Mouse (Mus musculus): ENCODE data around the gene Zp1. TPM values are rescaled to one million over a fixed set of nuclear protein-coding genes. Genes with fewer than 3 reads are reported as not detected.

Zp1 gene
- polyA plus RNA-seq, 1 experiment from 2014 or later, result not detected

DNA sequence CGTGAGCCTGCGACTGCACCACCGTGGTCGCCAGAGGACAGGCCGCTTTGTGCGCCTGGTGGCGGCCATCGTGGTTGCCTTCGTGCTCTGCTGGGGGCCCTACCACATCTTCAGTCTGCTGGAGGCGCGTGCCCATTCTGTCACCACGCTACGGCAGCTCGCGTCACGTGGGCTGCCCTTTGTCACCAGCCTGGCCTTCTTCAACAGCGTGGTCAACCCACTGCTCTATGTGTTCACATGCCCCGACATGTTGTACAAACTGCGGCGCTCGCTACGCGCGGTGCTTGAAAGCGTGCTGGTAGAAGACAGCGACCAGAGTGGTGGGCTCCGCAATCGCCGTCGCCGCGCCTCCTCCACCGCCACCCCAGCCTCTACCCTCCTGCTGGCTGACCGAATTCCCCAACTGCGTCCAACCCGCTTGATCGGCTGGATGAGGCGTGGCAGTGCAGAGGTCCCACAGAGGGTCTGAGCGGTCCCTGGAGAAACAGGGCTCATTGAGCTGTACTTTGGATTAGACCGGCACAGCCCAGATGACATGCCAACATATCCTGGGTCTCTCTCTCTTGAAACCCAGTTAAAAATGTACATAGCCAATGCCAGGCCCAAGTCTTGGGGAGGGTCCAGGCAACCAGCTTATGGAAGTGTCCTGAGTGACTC, 20.5 kb upstream of the Zp1 start:
- peaks cover 15% of the 10 kb centered on the region for H3K4me1 ChIP-seq
- 2% methylated on average over 40 of the region's 40 CpGs for WGBS
- DNase-seq (ENCODE audit: low spot score), result peak; percentile 73
- no peaks in the 10 kb centered on the region for H3K27me3 ChIP-seq (replicated peaks; ENCODE audit: low read depth, poor library complexity, severe bottlenecking)
- no peaks in the 10 kb centered on the region; the same call in 1 of the 2 replicates for H3K9me3 ChIP-seq
- peak overlapping the region; percentile 90 for H3K27ac ChIP-seq (replicated peaks)
- H3K36me3 ChIP-seq (replicated peaks), result peaks cover 44% of the 10 kb centered on the region
- peak overlapping the region; percentile 60 for H3K4me3 ChIP-seq

DNA sequence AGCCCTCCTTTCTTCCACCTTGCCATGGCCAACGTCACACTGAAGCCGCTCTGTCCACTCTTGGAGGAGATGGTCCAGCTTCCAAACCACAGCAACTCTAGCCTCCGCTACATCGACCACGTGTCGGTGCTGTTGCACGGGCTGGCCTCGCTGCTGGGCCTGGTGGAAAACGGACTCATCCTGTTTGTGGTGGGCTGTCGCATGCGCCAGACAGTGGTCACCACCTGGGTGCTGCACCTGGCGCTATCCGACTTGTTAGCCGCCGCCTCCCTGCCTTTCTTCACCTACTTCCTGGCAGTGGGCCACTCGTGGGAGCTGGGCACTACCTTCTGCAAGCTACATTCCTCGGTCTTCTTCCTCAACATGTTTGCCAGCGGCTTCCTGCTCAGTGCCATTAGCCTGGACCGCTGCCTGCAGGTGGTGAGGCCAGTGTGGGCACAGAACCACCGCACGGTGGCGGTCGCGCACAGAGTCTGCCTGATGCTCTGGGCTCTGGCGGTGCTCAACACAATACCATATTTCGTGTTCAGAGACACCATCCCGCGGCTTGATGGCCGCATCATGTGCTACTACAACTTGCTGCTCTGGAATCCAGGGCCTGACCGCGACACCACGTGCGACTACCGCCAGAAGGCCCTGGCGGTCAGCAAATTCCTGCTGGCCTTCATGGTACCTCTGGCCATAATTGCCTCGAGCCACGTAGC, 19.8 kb upstream of the Zp1 start:
- Histone ChIP-seq H3K27ac (replicated peaks) (peak overlapping the region; percentile 90), H3K27me3 (replicated peaks; ENCODE audit: low read depth, poor library complexity, severe bottlenecking) (no peaks in the 10 kb centered on the region), H3K9me3 (no peaks in the 10 kb centered on the region; the same call in 1 of the 2 replicates), H3K4me3 (peak overlapping the region; percentile 60), H3K36me3 (replicated peaks) (peaks cover 37% of the 10 kb centered on the region), H3K4me1 (peaks cover 15% of the 10 kb centered on the region)
- peak; percentile 91 for DNase-seq (ENCODE audit: low spot score)
- 19% methylated on average over 37 of the region's 37 CpGs for WGBS

DNA sequence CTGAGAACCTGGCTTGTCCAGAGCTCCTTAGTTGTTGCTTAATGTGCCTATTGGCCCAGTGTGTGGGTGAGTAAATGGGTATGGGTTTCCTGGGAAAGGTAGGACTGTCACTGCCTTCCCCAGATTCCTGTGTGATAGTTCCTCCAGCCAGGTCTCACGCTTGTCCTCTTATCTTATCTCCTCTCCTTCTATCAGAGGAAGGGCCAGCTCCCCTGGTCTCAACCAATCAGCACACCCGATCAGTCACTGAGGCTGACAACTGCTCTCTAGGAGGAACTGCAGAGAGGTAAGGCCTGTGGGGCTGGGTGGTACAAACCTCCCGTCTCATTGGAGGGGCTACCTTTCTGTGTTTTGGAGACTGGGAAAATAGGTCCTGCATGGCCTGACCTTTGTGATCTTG, 18.3 kb upstream of the Zp1 start:
- DNase-seq (ENCODE audit: low spot score), result no peak
- no peaks in the 10 kb centered on the region; the same call in 1 of the 2 replicates for H3K9me3 ChIP-seq
- peaks cover 15% of the 10 kb centered on the region for H3K4me1 ChIP-seq
- no peaks in the 10 kb centered on the region for H3K27me3 ChIP-seq (replicated peaks; ENCODE audit: low read depth, poor library complexity, severe bottlenecking)
- H3K4me3 ChIP-seq, result no peak overlapping the region
- H3K27ac ChIP-seq (replicated peaks), result no peak overlapping the region
- WGBS, result 46% methylated on average over 3 of the region's 3 CpGs
- H3K36me3 ChIP-seq (replicated peaks), result peaks cover 22% of the 10 kb centered on the region

DNA sequence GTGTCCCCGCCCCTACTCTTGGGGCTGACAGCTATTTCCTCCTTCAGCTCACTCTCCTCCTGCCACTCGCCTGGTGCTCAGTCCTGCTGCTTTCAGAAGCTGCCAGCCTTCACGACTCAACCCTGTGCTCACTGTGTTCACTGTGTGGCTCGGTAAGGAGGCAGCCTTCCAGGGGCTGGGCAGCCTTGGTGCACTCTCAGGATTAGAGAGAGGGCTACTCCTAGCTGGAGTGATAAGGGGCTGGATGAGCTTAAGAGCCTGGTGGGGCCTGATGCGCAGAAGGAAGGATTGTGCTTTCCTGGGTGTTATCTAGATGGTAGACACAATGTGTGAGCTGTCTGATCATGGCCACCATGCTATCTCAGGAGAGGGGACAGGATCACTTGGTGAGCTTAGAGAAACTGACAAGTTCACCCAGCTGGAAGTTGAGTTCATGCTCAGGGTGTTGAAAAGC, 16.7 kb upstream of the Zp1 start, which contains the start of gene Ptgdr2:
Gene Ptgdr2, plus strand, starts transcription at position 51 of the 454 bp plus-strand sequence.
- WGBS, result 62% methylated on average over 5 of the region's 5 CpGs
- Histone ChIP-seq H3K27ac (replicated peaks) (no peak within 1 kb of the TSS), H3K4me3 (no peak within 1 kb of the TSS), H3K27me3 (replicated peaks; ENCODE audit: low read depth, poor library complexity, severe bottlenecking) (no peaks in the 10 kb centered on the region), H3K9me3 (no peaks in the 10 kb centered on the region; the same call in 1 of the 2 replicates), H3K36me3 (replicated peaks) (peaks cover 6% of the 10 kb centered on the region), H3K4me1 (peaks cover 15% of the 10 kb centered on the region)
- DNase-seq (ENCODE audit: low spot score), result no peak

DNA sequence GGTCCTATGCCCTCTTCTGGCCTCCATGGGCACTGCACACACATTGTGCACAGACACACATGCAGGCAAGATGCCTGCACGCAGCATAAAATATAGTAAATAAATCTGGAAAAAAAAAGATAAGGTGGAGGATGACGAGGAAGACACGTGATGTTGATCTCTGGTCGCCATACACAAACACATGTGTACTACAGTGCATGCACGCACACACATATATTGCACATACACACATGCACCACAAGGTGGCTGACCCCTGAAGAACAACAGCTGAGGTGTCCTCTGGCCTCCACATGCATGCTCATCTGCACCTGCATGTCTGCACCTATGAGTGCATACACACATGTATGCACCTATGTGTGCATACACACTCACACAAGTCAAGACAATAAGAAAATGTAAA, 15.6 kb upstream of the Zp1 start:
- DNase-seq (ENCODE audit: low spot score), result no peak
- H3K9me3 ChIP-seq, result no peaks in the 10 kb centered on the region; the same call in 1 of the 2 replicates
- no peaks in the 10 kb centered on the region for H3K36me3 ChIP-seq (replicated peaks)
- no peak overlapping the region for H3K4me3 ChIP-seq
- peaks cover 12% of the 10 kb centered on the region for H3K4me1 ChIP-seq
- H3K27ac ChIP-seq (replicated peaks), result no peak overlapping the region
- H3K27me3 ChIP-seq (replicated peaks; ENCODE audit: low read depth, poor library complexity, severe bottlenecking), result no peaks in the 10 kb centered on the region
- WGBS, result 84% methylated on average over 5 of the region's 5 CpGs

DNA sequence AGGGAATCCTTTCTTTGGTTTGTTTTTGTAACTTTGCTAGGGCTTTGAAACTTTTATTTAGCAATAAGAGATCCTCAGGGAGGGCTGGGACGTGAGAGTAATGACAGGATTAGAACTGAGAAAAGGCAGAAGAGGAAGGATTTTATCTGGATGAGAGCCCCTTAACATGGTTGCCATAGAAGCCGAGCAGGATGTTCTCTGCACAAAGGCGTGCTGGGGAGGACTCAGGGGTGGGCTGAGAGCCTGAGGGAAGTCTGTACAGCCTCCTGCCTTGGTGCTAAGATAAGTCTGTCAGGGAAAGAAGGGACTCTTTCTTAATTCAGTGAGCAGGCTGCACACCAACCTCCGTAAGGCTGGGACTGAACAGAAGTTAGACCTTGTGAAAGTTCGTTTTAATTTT, 14.6 kb upstream of the Zp1 start:
- 41% methylated on average over 5 of the region's 5 CpGs for WGBS

DNA sequence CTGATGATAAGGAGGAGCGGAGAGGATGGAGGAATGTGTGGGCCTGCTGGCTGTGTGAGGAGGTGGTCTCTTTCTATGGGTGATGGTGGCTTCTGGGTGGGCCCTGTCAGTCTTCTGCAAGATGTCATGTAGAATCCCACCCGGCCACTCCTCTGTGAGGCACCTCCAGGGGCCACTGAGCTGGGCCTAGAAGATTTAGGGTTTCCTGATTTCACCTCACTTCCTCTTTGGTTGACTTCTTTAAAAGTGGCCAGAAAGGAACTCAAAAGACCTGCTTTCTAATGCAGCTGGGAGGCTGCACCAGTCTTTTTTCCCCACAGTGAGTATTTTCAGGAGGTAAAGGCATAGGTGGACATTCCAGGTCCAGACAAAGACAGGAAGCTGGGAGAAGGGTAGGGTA, 10.2 kb upstream of the Zp1 start:
- no peak for DNase-seq (ENCODE audit: low spot score)

More for the DNA sequence above, 14.6 kb upstream of the Zp1 start:
- H3K9me3 ChIP-seq, result no peaks in the 10 kb centered on the region; the same call in 1 of the 2 replicates
- no peaks in the 10 kb centered on the region for H3K36me3 ChIP-seq (replicated peaks)
- no peak overlapping the region for H3K27ac ChIP-seq (replicated peaks)
- H3K4me3 ChIP-seq, result no peak overlapping the region
- no peak for DNase-seq (ENCODE audit: low spot score)
- H3K4me1 ChIP-seq, result peaks cover 1% of the 10 kb centered on the region
- H3K27me3 ChIP-seq (replicated peaks; ENCODE audit: low read depth, poor library complexity, severe bottlenecking), result no peaks in the 10 kb centered on the region

DNA sequence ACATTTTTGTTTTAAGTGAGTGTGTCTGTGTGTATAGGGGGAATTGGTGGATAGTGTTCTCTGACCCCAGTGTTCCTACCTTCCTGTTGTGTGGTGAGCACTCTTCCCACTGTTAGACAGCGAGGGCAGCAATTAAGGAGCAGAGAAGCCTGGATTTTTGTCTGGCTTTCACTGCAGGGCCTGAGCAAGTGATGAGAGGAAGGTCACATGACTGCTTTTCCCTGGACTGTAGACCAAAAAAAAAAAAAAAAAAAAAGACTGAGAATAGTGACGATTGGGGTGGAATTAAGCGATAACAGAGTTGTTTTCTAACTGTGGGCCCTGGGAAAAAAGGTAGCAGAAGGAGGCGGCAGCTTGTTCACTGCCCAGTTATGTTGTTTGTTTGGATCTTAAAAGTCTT, 6.2 kb upstream of the Zp1 start:
- DNase-seq (ENCODE audit: low spot score), result no peak
- Histone ChIP-seq H3K4me1 (peaks cover 21% of the 10 kb centered on the region), H3K27me3 (replicated peaks; ENCODE audit: low read depth, poor library complexity, severe bottlenecking) (no peaks in the 10 kb centered on the region), H3K9me3 (no peaks in the 10 kb centered on the region), H3K27ac (replicated peaks) (peak overlapping the region; percentile 78), H3K4me3 (no peak overlapping the region), H3K36me3 (replicated peaks) (no peaks in the 10 kb centered on the region)
- 58% methylated on average over 4 of the region's 4 CpGs for WGBS

More for the DNA sequence above, 10.2 kb upstream of the Zp1 start:
- no peak overlapping the region for H3K27ac ChIP-seq (replicated peaks)
- no peaks in the 10 kb centered on the region for H3K9me3 ChIP-seq
- H3K27me3 ChIP-seq (replicated peaks; ENCODE audit: low read depth, poor library complexity, severe bottlenecking), result no peaks in the 10 kb centered on the region
- WGBS, result 89% methylated on average over 2 of the region's 2 CpGs
- no peak overlapping the region for H3K4me3 ChIP-seq
- no peaks in the 10 kb centered on the region for H3K36me3 ChIP-seq (replicated peaks)
- H3K4me1 ChIP-seq, result peaks cover 15% of the 10 kb centered on the region

DNA sequence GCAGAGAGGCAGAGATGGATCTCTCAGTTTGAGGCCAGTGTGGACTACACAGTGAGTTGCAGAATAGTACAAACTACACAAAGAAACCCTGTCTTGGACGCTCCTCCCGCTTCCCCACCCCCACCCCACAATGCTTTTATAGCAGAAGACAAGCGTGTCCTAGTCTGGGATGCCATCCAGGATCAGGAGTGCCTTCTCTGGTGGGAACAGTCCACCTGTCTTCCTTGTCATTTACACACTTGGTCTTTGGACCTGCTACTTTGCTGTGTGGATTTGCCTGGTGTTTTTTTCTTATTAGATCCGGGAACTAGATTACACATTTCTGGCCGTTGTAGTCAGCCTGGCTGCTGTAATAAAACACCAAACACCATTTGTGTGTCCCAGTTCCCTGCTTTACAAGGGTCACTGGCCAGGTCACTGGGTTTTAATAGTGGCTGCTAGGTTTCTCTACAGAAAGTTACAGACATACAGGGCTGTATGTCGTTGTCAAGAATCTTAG, 5.7 kb upstream of the Zp1 start:
- DNase-seq (ENCODE audit: low spot score), result peak; percentile 21
- Histone ChIP-seq H3K4me1 (peaks cover 21% of the 10 kb centered on the region), H3K9me3 (no peaks in the 10 kb centered on the region), H3K27me3 (replicated peaks; ENCODE audit: low read depth, poor library complexity, severe bottlenecking) (no peaks in the 10 kb centered on the region), H3K27ac (replicated peaks) (peak overlapping the region; percentile 78), H3K36me3 (replicated peaks) (no peaks in the 10 kb centered on the region), H3K4me3 (no peak overlapping the region)
- 37% methylated on average over 6 of the region's 6 CpGs for WGBS

DNA sequence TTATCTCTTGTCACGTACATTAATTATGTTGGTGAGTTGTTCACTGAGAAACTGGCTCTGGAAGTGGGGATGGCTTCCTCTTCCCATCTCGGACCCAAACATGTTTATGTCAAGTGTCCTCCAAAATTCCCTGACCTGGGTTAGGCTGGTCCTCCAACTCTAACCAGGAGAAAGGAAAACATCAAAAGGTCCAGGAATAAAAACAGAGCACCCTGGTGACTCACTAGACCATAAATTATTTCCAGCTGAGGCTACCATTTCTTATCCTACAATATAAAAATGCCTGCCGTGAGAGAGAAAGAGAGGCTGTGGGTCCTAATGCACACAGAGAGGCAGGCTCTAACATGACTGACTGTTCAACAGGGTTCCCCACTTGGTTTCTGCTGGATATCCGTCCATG, 3.8 kb upstream of the Zp1 start:
- Histone ChIP-seq H3K36me3 (replicated peaks) (no peaks in the 10 kb centered on the region), H3K27me3 (replicated peaks; ENCODE audit: low read depth, poor library complexity, severe bottlenecking) (no peaks in the 10 kb centered on the region), H3K9me3 (no peaks in the 10 kb centered on the region), H3K27ac (replicated peaks) (no peak overlapping the region), H3K4me1 (peaks cover 21% of the 10 kb centered on the region), H3K4me3 (no peak overlapping the region)
- DNase-seq (ENCODE audit: low spot score), result no peak
- 59% methylated on average over 4 of the region's 4 CpGs for WGBS

DNA sequence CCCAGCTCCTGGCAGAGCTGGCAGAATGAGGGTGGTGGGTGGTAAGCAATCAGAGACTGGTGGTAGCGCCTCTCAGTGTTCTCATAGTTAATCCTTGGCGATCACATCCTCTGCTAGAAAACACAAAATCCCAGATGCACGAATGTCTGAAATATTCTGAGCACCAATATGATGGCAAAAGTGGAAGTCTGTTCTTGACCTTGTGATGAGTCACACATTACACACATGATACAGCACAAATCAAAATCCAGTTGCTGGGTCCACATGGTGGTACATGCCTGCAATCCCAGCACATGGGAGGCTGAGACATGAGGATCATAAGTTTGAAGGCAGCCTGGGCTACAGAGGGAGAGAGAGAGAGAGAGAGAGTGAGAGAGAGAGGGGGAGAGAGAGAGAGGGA, 626 bp upstream of the Zp1 start:
- 82% methylated on average over 3 of the region's 3 CpGs for WGBS
- no peak overlapping the region for H3K4me3 ChIP-seq
- no peak overlapping the region for H3K27ac ChIP-seq (replicated peaks)
- no peaks in the 10 kb centered on the region for H3K9me3 ChIP-seq
- no peaks in the 10 kb centered on the region for H3K27me3 ChIP-seq (replicated peaks; ENCODE audit: low read depth, poor library complexity, severe bottlenecking)
- peaks cover 10% of the 10 kb centered on the region for H3K4me1 ChIP-seq
- H3K36me3 ChIP-seq (replicated peaks), result no peaks in the 10 kb centered on the region
- no peak for DNase-seq (ENCODE audit: low spot score)

DNA sequence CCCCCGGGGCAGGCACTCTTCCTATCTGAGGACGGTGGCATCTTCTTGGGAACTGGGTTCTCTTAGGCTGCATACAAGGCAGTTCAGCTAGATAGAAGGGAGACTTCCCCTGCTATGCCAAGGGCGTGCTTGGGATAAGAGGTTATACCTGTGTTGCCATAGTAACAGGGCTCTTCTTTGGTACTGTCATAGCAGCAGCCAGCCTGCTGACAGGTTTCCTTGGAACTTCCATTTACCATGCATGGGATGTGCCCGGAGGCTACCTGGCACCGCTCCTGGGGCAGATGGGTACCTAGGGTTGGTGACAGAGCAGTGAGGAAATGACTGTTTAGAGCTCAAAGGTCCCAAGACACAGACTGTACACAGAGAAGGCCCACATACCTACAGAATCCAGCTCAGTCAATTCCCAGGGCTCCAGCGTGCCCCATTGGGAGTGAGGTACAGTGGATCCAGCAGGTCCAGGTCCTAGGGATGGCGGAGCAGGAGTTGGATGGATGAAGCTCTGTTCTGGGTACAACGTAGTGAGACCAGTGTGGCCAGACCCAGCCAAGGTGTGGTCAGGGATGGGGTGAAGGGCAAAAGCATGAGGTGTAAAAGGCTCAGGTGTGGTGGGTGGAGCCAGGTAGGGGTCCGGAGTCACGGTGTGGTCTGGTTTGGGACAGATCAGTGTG, 2.0 kb downstream of the Zp1 start:
- H3K4me3 ChIP-seq, result no peak overlapping the region

More for the DNA sequence above, 2.0 kb downstream of the Zp1 start:
- DNase-seq (ENCODE audit: low spot score), result no peak
- Histone ChIP-seq H3K27me3 (replicated peaks; ENCODE audit: low read depth, poor library complexity, severe bottlenecking) (no peaks in the 10 kb centered on the region), H3K9me3 (no peaks in the 10 kb centered on the region), H3K4me1 (no peaks in the 10 kb centered on the region), H3K36me3 (replicated peaks) (no peaks in the 10 kb centered on the region), H3K27ac (replicated peaks) (no peak overlapping the region)
- 87% methylated on average over 10 of the region's 10 CpGs for WGBS
